Mouse (Mus musculus) heart, adult 2 months (tissue): ENCODE data around the gene Zkscan16. TPM values are rescaled to one million over a fixed set of nuclear protein-coding genes. Genes with fewer than 3 reads are reported as not detected.

Source experiments
- DNase-seq, 2 experiments: peaks; one replicate each; pipeline ENCODE4 v3.0.0; 2021
- H3K27ac ChIP-seq: fragments of 200-600 bp; 2 replicates; pipeline ENCODE4 v1.8.1; 2022
- H3K27me3 ChIP-seq: fragments of 200-500 bp; 2 replicates; pipeline ENCODE4 v1.6.1; 2012; ENCODE audit warnings: mild to moderate bottlenecking, low read length, inconsistent platforms, mixed read lengths; ENCODE audit not compliant: control insufficient read depth, insufficient read depth
- H3K36me3 ChIP-seq: fragments of 200-500 bp; 2 replicates; pipeline ENCODE4 v1.6.1; 2012; ENCODE audit warnings: low read length, inconsistent platforms; ENCODE audit not compliant: control insufficient read depth, insufficient read depth
- H3K4me1 ChIP-seq: fragments of 200-500 bp; 2 replicates; pipeline ENCODE4 v1.6.1; 2011; ENCODE audit warnings: low read length; ENCODE audit not compliant: control insufficient read depth, insufficient read depth
- H3K4me3 ChIP-seq: fragments of 200-600 bp; 2 replicates; pipeline ENCODE4 v1.8.1; 2022
- H3K79me2 ChIP-seq: fragments of 200-500 bp; replicated peaks from 2 replicates; pipeline ENCODE4 v1.6.1; 2012; ENCODE audit warnings: mild to moderate bottlenecking, inconsistent platforms, low read length, moderate library complexity, mixed read lengths; ENCODE audit not compliant: control insufficient read depth, insufficient read depth
- H3K9ac ChIP-seq: fragments of 200-500 bp; 2 replicates; pipeline ENCODE4 v1.6.1; 2012; ENCODE audit warnings: low read depth, mild to moderate bottlenecking, control low read depth, inconsistent platforms, low read length, mixed read lengths
- CTCF ChIP-seq: fragments of 200-600 bp; IDR thresholded peaks from 2 replicates; pipeline ENCODE4 v1.8.1; 2022; ENCODE audit warnings: antibody characterized with exemption, mild to moderate bottlenecking, moderate library complexity
- EP300 ChIP-seq: fragments of 200-500 bp; IDR thresholded peaks from 2 replicates; pipeline ENCODE4 v1.6.1; 2011; ENCODE audit warnings: low read depth, low read length, control low read depth; ENCODE audit not compliant: insufficient read depth
- POLR2A ChIP-seq: fragments of 200-500 bp; IDR thresholded peaks from 2 replicates; pipeline ENCODE4 v1.6.1; 2011; ENCODE audit warnings: mild to moderate bottlenecking, low read depth, low read length, control low read depth; ENCODE audit not compliant: insufficient read depth
- WGBS: fragments of 180-500 bp; shearing (Covaris S2); methylation state at CpG from one replicate; pipeline ENCODE4 v1.1.7; 2018; 5-methylcytosine and 5-hydroxymethylcytosine counted together
- intact Hi-C: fragments of 180-260 bp; cut with DNase I; formaldehyde crosslinking; loops from one replicate; pipeline ENCODE4 v1.15.1; 2025
- polyA plus RNA-seq: library from polyadenylated mRNA; depleted of rRNA; stranded (reverse); fragments of >200 nt; gene quantifications from 2 replicates; pipeline ENCODE4 v1.2.3, GENCODE M21; 2012
- total RNA-seq, 2 experiments: library from RNA; stranded (reverse); gene quantifications; 2 replicates each; pipeline ENCODE4 v1.2.3; 2021

The Zkscan16 gene
- total and polyA plus RNA-seq, 3 experiments: 0.14 TPM; not detected in 2

DNA sequence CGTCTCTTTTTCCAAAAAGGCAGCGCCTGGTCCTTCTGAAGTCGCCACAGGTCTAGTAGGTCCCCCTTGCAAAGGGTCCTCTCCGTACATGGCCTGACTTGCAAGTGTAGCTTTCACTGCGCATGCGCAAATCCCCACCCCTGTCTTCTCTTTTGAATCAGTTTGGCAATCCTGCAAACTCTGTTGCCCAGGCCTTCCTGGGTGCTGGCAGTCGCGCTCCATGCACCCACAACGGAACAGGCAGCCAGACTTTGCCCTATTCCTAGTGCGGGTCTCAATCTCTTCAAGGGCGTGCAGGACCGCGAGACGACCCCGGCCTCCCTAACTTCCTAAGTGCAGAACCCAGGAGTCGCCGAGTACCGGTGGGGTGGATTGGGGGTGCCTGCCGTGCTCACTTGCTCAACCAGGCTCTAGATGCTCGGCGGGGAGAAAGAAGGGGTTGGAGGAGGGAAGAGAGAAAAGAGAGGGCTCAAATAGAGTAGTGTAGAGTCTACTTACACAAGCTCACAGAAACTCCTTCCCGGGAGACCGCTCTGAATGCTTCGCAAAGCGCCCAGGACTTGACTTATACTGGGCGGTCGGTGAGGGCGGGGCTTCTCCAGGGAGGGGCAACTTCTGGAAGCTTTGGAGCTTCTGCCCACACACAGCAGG lies 43.2 kb downstream of the Zkscan16 start, which contains the start of gene Ptgr1:
Gene Ptgr1 (minus strand): TSS at position 580 of the 651 bp plus-strand sequence.
- peak; percentile 79 to 86 for DNase-seq
- H3K27ac ChIP-seq: peak within 1 kb of the TSS; percentile 43
- TF ChIP-seq EP300 (no peak), POLR2A (peak; percentile 62; the same call in 1 of the 2 replicates)
- H3K4me3 ChIP-seq: peak within 1 kb of the TSS; percentile 60
- intact Hi-C loops: loop anchor here (5.0 kb wide), 1 partner anchor 201 kb away; the partner anchor contains the start of gene Ugcg
- H3K9ac ChIP-seq: peak within 1 kb of the TSS; percentile 64
- H3K79me2 ChIP-seq: no peaks in the 10 kb centered on the region
- H3K36me3 ChIP-seq: no peaks in the 10 kb centered on the region
- no peaks in the 10 kb centered on the region for H3K27me3 ChIP-seq
- WGBS: under 1% methylated on average over 28 of the region's 28 CpGs
- H3K4me1 ChIP-seq: peaks cover 1% of the 10 kb centered on the region; the same call in 1 of the 2 replicates

DNA sequence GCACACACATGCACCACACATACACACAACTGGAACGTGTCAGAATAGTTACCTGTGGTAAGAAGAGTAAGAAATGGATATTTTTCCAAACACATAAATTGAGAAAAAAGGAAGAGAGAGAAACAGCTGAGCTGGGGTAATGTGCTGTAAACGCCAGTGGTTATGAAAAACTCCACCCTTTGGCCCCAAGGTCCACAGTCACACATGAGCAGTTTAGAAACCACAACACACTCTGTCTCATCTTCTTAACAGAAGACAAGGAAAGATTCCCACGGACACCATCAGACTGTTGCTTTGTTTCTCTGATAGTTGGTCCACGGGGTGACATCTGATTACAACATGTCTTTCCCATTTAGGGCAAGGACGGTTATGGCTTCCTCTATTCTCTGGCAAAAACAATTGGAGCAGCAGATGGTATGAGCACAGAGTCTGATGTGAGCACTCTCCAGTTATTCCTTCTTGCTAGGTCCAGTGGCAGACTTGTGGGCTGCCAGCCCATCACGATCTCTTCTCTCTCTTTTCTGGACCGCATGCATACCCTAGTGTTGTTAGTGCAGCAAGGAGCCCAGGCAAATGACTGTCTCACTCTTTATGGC lies 46.0 kb downstream of the Zkscan16 start:
- WGBS: 68% methylated on average over 7 of the region's 7 CpGs

DNA sequence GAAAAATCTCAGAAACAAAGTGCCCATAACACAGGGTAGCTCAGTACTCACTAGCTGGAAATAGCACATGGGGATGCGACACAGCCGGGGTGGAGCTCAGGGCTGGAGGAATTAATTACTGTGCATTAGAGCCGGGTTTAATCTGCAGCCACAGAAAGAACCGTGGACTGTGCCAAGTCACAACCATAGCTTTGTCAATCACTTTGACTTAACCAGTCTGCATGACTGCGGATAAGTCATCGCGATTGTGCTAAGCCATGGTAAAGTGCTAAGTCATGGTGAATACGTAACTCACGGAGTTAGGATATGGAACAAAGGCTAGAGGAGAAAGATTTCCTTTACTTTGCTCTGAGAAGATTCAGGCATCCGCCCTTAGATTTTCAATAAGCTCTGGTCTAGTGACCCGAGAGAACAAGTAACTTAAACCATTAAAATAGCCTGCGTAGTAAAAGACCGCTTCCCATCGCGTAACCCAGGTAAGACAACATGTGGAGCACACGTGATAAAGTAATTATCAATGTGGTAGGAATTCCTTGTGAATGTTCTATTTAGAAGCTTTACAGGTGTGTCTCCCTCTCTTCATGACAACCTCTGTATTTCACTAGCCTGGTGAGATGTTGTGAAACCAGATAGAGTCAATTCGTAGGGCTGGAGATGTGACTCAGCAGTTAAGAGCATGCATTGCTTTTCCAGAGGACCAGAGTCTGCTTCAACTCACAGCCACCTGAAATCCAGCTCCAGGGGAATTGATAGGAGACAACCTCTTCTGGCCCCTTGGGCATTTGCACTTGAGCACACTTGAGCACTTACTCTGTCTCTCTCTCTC lies 47.4 kb downstream of the Zkscan16 start:
- TF ChIP-seq EP300: no peak
- TF ChIP-seq CTCF: no peak
- TF ChIP-seq POLR2A: no peak
- intact Hi-C loops: no loop called here
- DNase-seq: no peak

More for the DNA sequence above, 46.0 kb downstream of the Zkscan16 start:
- Histone ChIP-seq H3K4me3 (no peak overlapping the region), H3K27ac (no peak overlapping the region), H3K9ac (no peak overlapping the region), H3K4me1 (peaks cover 1% of the 10 kb centered on the region; the same call in 1 of the 2 replicates), H3K79me2 (no peaks in the 10 kb centered on the region), H3K36me3 (no peaks in the 10 kb centered on the region), H3K27me3 (no peaks in the 10 kb centered on the region)
- DNase-seq: no peak
- no peak for TF ChIP-seq EP300
- TF ChIP-seq POLR2A: no peak
- TF ChIP-seq CTCF: no peak
- intact Hi-C loops: loop anchor here (5.0 kb wide), 1 partner anchor 198 kb away; the partner anchor contains the start of gene Ugcg

DNA sequence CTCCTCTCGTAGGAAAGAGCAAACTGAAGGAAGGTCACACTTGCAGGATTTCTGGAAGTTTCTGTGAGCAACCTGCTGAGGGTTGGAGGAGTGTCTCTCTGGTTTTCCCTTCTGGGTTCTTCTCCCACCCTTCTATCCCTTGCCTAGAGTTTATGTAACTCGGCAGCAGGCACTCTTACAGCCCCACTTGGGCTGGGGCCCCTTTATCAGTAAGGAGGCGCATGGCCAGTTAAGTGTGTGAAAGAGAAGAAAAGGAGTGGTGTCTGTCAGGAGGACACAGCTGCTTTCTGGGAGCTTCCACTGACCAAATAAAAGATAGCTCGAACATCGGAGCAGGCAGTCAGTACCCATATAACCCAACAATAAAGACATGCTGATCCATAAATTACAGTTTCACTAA lies 48.8 kb downstream of the Zkscan16 start:
- TF ChIP-seq POLR2A: no peak
- TF ChIP-seq CTCF: no peak
- no peak for TF ChIP-seq EP300
- H3K79me2 ChIP-seq: no peaks in the 10 kb centered on the region
- H3K27me3 ChIP-seq: no peaks in the 10 kb centered on the region
- no peak overlapping the region for H3K9ac ChIP-seq
- H3K36me3 ChIP-seq: no peaks in the 10 kb centered on the region
- no peak overlapping the region for H3K4me3 ChIP-seq
- H3K4me1 ChIP-seq: no peaks in the 10 kb centered on the region
- WGBS: 56% methylated on average over 5 of the region's 5 CpGs
- intact Hi-C loops: no loop called here
- no peak for DNase-seq
- H3K27ac ChIP-seq: no peak overlapping the region

More for the DNA sequence above, 47.4 kb downstream of the Zkscan16 start:
- WGBS: 87% methylated on average over 17 of the region's 17 CpGs
- Histone ChIP-seq H3K4me3 (no peak overlapping the region), H3K9ac (no peak overlapping the region), H3K4me1 (no peaks in the 10 kb centered on the region), H3K27ac (no peak overlapping the region), H3K36me3 (no peaks in the 10 kb centered on the region), H3K27me3 (no peaks in the 10 kb centered on the region), H3K79me2 (no peaks in the 10 kb centered on the region)

DNA sequence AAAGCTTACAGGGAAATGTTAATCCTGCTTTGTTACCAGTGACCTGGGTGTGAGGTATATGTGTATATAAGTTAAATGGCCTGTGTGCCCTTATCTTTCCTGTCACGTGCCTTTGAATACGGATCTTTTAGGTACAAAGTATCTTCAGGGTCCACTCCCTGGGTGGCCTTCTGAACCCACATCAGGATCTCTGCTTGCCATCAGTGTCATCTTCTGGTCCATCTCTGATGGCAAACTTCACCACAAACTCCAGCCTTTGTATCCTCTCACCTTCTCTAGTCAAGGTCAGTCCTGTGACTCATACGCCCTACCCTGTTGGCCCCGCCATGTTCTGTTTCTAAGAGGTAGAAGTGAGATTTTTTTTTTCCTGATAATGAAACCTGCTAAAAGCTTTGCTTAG lies 51.3 kb downstream of the Zkscan16 start, which contains the start of gene Dnajc25:
Gene Dnajc25 (plus strand): TSS at position 301 of the 400 bp plus-strand sequence.
- no peak within 1 kb of the TSS for H3K9ac ChIP-seq
- TF ChIP-seq EP300 (no peak), POLR2A (no peak)
- H3K27me3 ChIP-seq: no peaks in the 10 kb centered on the region
- H3K27ac ChIP-seq: no peak within 1 kb of the TSS
- no peaks in the 10 kb centered on the region for H3K79me2 ChIP-seq
- DNase-seq: no peak
- 79% methylated on average over 4 of the region's 4 CpGs for WGBS
- no peak within 1 kb of the TSS for H3K4me3 ChIP-seq
- H3K4me1 ChIP-seq: no peaks in the 10 kb centered on the region
- no peaks in the 10 kb centered on the region for H3K36me3 ChIP-seq
- intact Hi-C loops: no loop called here
